Mouse (Mus musculus) lung, postnatal 0 days (tissue): ENCODE data around the gene Pced1b.

Source experiments
- CTCF ChIP-seq: IDR thresholded peaks from 2 replicates; pipeline ENCODE4 v1.5.1; 2016; ENCODE audit warnings: antibody characterized with exemption, mild to moderate bottlenecking
- EP300 ChIP-seq: IDR thresholded peaks from 2 replicates; pipeline ENCODE4 v1.6.1; 2016; ENCODE audit warnings: antibody characterized with exemption, mild to moderate bottlenecking, control low read depth

DNA sequence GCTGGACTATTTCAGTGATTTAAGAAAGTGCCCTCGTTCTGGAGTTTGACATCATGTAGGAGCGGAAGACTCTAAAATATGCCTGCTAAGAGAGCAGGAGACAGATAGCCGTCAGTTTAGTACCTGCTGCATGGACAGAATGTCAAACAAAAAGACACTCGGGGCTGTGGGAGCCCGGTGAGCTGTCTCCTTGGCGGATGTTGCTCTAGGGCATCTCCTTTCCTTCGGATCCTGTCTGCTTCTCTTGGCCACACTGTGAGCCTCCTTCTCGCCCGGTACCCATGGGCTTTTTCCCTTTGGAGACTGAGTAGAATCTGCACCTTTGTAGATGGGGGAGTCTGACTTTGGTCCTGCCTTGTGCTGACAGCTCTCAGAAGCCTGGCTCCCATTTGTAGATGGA is 63.3 kb downstream of the Pced1b start:
- TF ChIP-seq CTCF (no peak), EP300 (no peak)
